Mouse (Mus musculus): ENCODE results near the gene Atp2b2.

Atp2b2 gene

GRCm38 (mm10) chr6:113857310-113857873, 185.0 kb downstream of the Atp2b2 start:
- DNase-seq (ENCODE audit: low read depth, low spot score), result no peak

GRCm38 (mm10) chr6:113856790-113857189, 185.6 kb downstream of the Atp2b2 start:
- no peak for DNase-seq (ENCODE audit: low read depth, low spot score)

- no peak for DNase-seq (ENCODE audit: low read depth, low spot score)
These were observed 186.2 kb downstream of the Atp2b2 start for GRCm38 (mm10) chr6:113856095-113856646.

- no peak for DNase-seq (ENCODE audit: low read depth, low spot score)
These were observed 186.8 kb downstream of the Atp2b2 start for GRCm38 (mm10) chr6:113855581-113855980.

GRCm38 (mm10) chr6:113852318-113852717, 190.1 kb downstream of the Atp2b2 start:
- DNase-seq (ENCODE audit: low read depth, low spot score), result peak; percentile 79

GRCm38 (mm10) chr6:113849819-113850218, 192.6 kb downstream of the Atp2b2 start:
- no peak for DNase-seq (ENCODE audit: low read depth, low spot score)

- DNase-seq (ENCODE audit: low read depth, low spot score), result no peak
These were observed 193.8 kb downstream of the Atp2b2 start for GRCm38 (mm10) chr6:113848655-113849054.

- DNase-seq (ENCODE audit: low read depth, low spot score), result no peak
These were observed 195.3 kb downstream of the Atp2b2 start for GRCm38 (mm10) chr6:113847092-113847491.

GRCm38 (mm10) chr6:113843248-113843647, 199.2 kb downstream of the Atp2b2 start:
- peak; percentile 26 for DNase-seq (ENCODE audit: low read depth, low spot score)

- no peak for DNase-seq (ENCODE audit: low read depth, low spot score)
These were observed 203.9 kb downstream of the Atp2b2 start for GRCm38 (mm10) chr6:113838493-113838892.

- DNase-seq (ENCODE audit: low read depth, low spot score), result no peak
These were observed 204.7 kb downstream of the Atp2b2 start for GRCm38 (mm10) chr6:113837740-113838139.

GRCm38 (mm10) chr6:113836545-113836944, 205.9 kb downstream of the Atp2b2 start:
- no peak for DNase-seq (ENCODE audit: low read depth, low spot score)

- DNase-seq (ENCODE audit: low read depth, low spot score), result no peak
These were observed 211.9 kb downstream of the Atp2b2 start for GRCm38 (mm10) chr6:113830463-113830862.

GRCm38 (mm10) chr6:113827309-113827708, 215.1 kb downstream of the Atp2b2 start:
- no peak for DNase-seq (ENCODE audit: low read depth, low spot score)

- DNase-seq (ENCODE audit: low read depth, low spot score), result no peak
These were observed 220.0 kb downstream of the Atp2b2 start for GRCm38 (mm10) chr6:113822417-113822816.

GRCm38 (mm10) chr6:113816690-113817089, 225.7 kb downstream of the Atp2b2 start:
- no peak for DNase-seq (ENCODE audit: low read depth, low spot score)

GRCm38 (mm10) chr6:113811462-113811861, 231.0 kb downstream of the Atp2b2 start:
- no peak for DNase-seq (ENCODE audit: low read depth, low spot score)

- no peak for DNase-seq (ENCODE audit: low read depth, low spot score)
These were observed 231.7 kb downstream of the Atp2b2 start for GRCm38 (mm10) chr6:113810667-113811066.

- DNase-seq (ENCODE audit: low read depth, low spot score), result no peak
These were observed 236.2 kb downstream of the Atp2b2 start for GRCm38 (mm10) chr6:113806241-113806640.

- DNase-seq (ENCODE audit: low read depth, low spot score), result no peak
These were observed 241.2 kb downstream of the Atp2b2 start for GRCm38 (mm10) chr6:113801233-113801632.

GRCm38 (mm10) chr6:113799915-113800314, 242.5 kb downstream of the Atp2b2 start:
- no peak for DNase-seq (ENCODE audit: low read depth, low spot score)

GRCm38 (mm10) chr6:113799349-113799748, 243.1 kb downstream of the Atp2b2 start:
- no peak for DNase-seq (ENCODE audit: low read depth, low spot score)

- DNase-seq (ENCODE audit: low read depth, low spot score), result no peak
These were observed 243.5 kb downstream of the Atp2b2 start for GRCm38 (mm10) chr6:113798921-113799320.

GRCm38 (mm10) chr6:113795241-113795702, 247.1 kb downstream of the Atp2b2 start:
- DNase-seq (ENCODE audit: low read depth, low spot score), result peak; percentile 41
